Mouse (Mus musculus): ENCODE measurements around the gene Lmo3.

GRCm38 (mm10) chr6:138364111-138364510 is 217.7 kb downstream of the Lmo3 start:
- TF ChIP-seq CTCF (IDR thresholded peaks at IDR 0.05; ENCODE audit: control insufficient read depth, insufficient read depth, insufficient read length) (no peak), FOSL1 (IDR thresholded peaks at IDR 0.05; ENCODE audit: insufficient read depth, low read length, poor library complexity, severe bottlenecking) (no peak), USF1 (IDR thresholded peaks at IDR 0.05; ENCODE audit: low read depth) (no peak), MYOD1 (IDR thresholded peaks at IDR 0.05; ENCODE audit: control insufficient read depth, insufficient read length, low read depth) (no peak), CEBPB (IDR thresholded peaks at IDR 0.05; ENCODE audit: low read depth) (no peak)
